Mouse (Mus musculus): Measurements from ENCODE around the gene Gm10488.
"Not testable (repeated sequence)": the region's sequence is repeated elsewhere in the genome, so short reads cannot be mapped to it uniquely, and the experiment has no call there.

The Gm10488 gene

GRCm38 (mm10) chrX:29976014-29976413 lies at the start of gene Gm10488:
Gene Gm10488 (plus strand): TSS chrX:29976314.
- not testable (repeated sequence) for DNase-seq (ENCODE audit: low spot score)

Measured in lung, postnatal 25 days (tissue).